Mouse (Mus musculus) liver, adult 2 months (tissue): ENCODE measurements around the gene Itga10. TPM values are rescaled to one million over a fixed set of nuclear protein-coding genes. Genes with fewer than 3 reads are reported as not detected.

Experiments
- DNase-seq: peaks from one replicate; pipeline ENCODE4 v3.0.0-alpha.2; 2011; ENCODE audit warnings: low read depth, low spot score; ENCODE audit errors: extremely low read depth
- H3K27ac ChIP-seq: fragments of 200-500 bp; replicated peaks from 2 replicates; pipeline ENCODE4 v1.5.1; 2012; ENCODE audit warnings: low read depth, mild to moderate bottlenecking, control low read depth, inconsistent platforms, low read length; ENCODE audit not compliant: insufficient read depth
- H3K27me3 ChIP-seq: fragments of 200-500 bp; 2 replicates; pipeline ENCODE4 v1.6.1; 2012; ENCODE audit warnings: mild to moderate bottlenecking, moderate library complexity, low read length, inconsistent platforms; ENCODE audit not compliant: control insufficient read depth, insufficient read depth
- H3K36me3 ChIP-seq: fragments of 200-500 bp; 2 replicates; pipeline ENCODE4 v1.6.1; 2012; ENCODE audit warnings: low read length, inconsistent platforms; ENCODE audit not compliant: control insufficient read depth, insufficient read depth
- H3K4me1 ChIP-seq: fragments of 200-500 bp; 2 replicates; pipeline ENCODE4 v1.6.1; 2011; ENCODE audit warnings: low read length; ENCODE audit not compliant: control insufficient read depth, insufficient read depth
- H3K4me3 ChIP-seq: fragments of 200-500 bp; 2 replicates; pipeline ENCODE4 v1.5.1; 2011; ENCODE audit warnings: low read depth, mild to moderate bottlenecking, control low read depth, low read length, moderate library complexity; ENCODE audit not compliant: insufficient read depth
- H3K79me2 ChIP-seq: fragments of 200-500 bp; 2 replicates; pipeline ENCODE4 v1.6.1; 2012; ENCODE audit warnings: inconsistent platforms, mild to moderate bottlenecking, low read length, moderate library complexity; ENCODE audit not compliant: control insufficient read depth, insufficient read depth
- H3K9ac ChIP-seq: fragments of 200-500 bp; 2 replicates; pipeline ENCODE4 v1.6.1; 2012; ENCODE audit warnings: low read depth, mild to moderate bottlenecking, control low read depth, inconsistent platforms, low read length
- CTCF ChIP-seq: fragments of 200-500 bp; IDR thresholded peaks from 2 replicates; pipeline ENCODE4 v1.5.1; 2011; ENCODE audit warnings: low read depth, low read length, control low read depth
- POLR2A ChIP-seq: fragments of 200-500 bp; IDR thresholded peaks from 2 replicates; pipeline ENCODE4 v1.6.1; 2011; ENCODE audit warnings: low read length, control low read depth; ENCODE audit not compliant: insufficient read depth; ENCODE audit errors: extremely low read depth
- WGBS: fragments of 180-500 bp; shearing (Covaris S2); methylation state at CpG from one replicate; pipeline ENCODE4 v1.1.7; 2018; 5-methylcytosine and 5-hydroxymethylcytosine counted together
- polyA plus RNA-seq: library from polyadenylated mRNA; depleted of rRNA; stranded (reverse); fragments of >200 nt; gene quantifications from 2 replicates; pipeline ENCODE4 v1.2.3, GENCODE M21; 2012
- total RNA-seq: library from RNA; depleted of rRNA; stranded (reverse); fragments of >200 nt; gene quantifications from 2 replicates; pipeline ENCODE4 v1.2.3, GENCODE M21; 2014

Gene Itga10
- total and polyA plus RNA-seq, 2 experiments = 0.18 to 0.57 TPM

- Histone ChIP-seq H3K27me3 (no peaks in the 10 kb centered on the region), H3K9ac (no peak overlapping the region), H3K79me2 (no peaks in the 10 kb centered on the region), H3K4me3 (no peak overlapping the region), H3K27ac (no peak overlapping the region), H3K4me1 (no peaks in the 10 kb centered on the region), H3K36me3 (peaks cover 14% of the 10 kb centered on the region; the same call in 1 of the 2 replicates)
- TF ChIP-seq POLR2A = no peak
- no peak for TF ChIP-seq CTCF
- no peak for DNase-seq
- WGBS = 95% methylated on average over 4 of the region's 4 CpGs
Observed at GRCm38 (mm10) chr3:96623201-96623600, 22.2 kb upstream of the Itga10 start.

- TF ChIP-seq CTCF = no peak
- peak; percentile 74; the same call in 1 of the 2 replicates for TF ChIP-seq POLR2A
- Histone ChIP-seq H3K79me2 (no peaks in the 10 kb centered on the region; the same call in 1 of the 2 replicates), H3K27me3 (no peaks in the 10 kb centered on the region), H3K4me1 (peaks cover 3% of the 10 kb centered on the region), H3K4me3 (peak within 1 kb of the TSS; percentile 79), H3K9ac (peak within 1 kb of the TSS; percentile 85), H3K36me3 (peaks cover 14% of the 10 kb centered on the region; the same call in 1 of the 2 replicates), H3K27ac (peak within 1 kb of the TSS; percentile 89)
- WGBS = under 1% methylated on average over 48 of the region's 48 CpGs
- peak; percentile 95 for DNase-seq
Observed at GRCm38 (mm10) chr3:96629729-96630600, 15.4 kb upstream of the Itga10 start, which contains the start of gene Rbm8a. Rbm8a (plus strand) TSS chr3:96629933.

GRCm38 (mm10) chr3:96632058-96632457, 13.3 kb upstream of the Itga10 start:
- Histone ChIP-seq H3K9ac (no peak overlapping the region), H3K4me3 (no peak overlapping the region), H3K27me3 (no peaks in the 10 kb centered on the region), H3K4me1 (peaks cover 12% of the 10 kb centered on the region), H3K36me3 (peaks cover 14% of the 10 kb centered on the region; the same call in 1 of the 2 replicates), H3K79me2 (peaks cover 4% of the 10 kb centered on the region; the same call in 1 of the 2 replicates), H3K27ac (no peak overlapping the region)
- TF ChIP-seq CTCF (no peak), POLR2A (no peak)
- DNase-seq = no peak

- Histone ChIP-seq H3K36me3 (peaks cover 20% of the 10 kb centered on the region; the same call in 1 of the 2 replicates), H3K4me1 (peaks cover 14% of the 10 kb centered on the region), H3K9ac (no peak overlapping the region), H3K79me2 (peaks cover 4% of the 10 kb centered on the region; the same call in 1 of the 2 replicates), H3K4me3 (no peak overlapping the region), H3K27me3 (no peaks in the 10 kb centered on the region), H3K27ac (no peak overlapping the region)
- no peak for DNase-seq
- 91% methylated on average over 1 of the region's 1 CpGs for WGBS
- TF ChIP-seq POLR2A (no peak), CTCF (no peak)
Observed at GRCm38 (mm10) chr3:96634015-96634414, 11.4 kb upstream of the Itga10 start.

GRCm38 (mm10) chr3:96634928-96635879, 10.2 kb upstream of the Itga10 start, which contains the start of the genes Pex11b and Gm42957:
Pex11b (plus strand) TSS chr3:96635376.
Gm42957 (plus strand) TSS chr3:96635474.
- Histone ChIP-seq H3K4me3 (peak within 1 kb of the TSS; percentile 96), H3K79me2 (peaks cover 4% of the 10 kb centered on the region; the same call in 1 of the 2 replicates), H3K9ac (peak within 1 kb of the TSS; percentile 97), H3K27me3 (no peaks in the 10 kb centered on the region), H3K4me1 (peaks cover 14% of the 10 kb centered on the region), H3K27ac (peak within 1 kb of the TSS; percentile 92), H3K36me3 (peaks cover 20% of the 10 kb centered on the region; the same call in 1 of the 2 replicates)
- peak; percentile 78 for DNase-seq
- TF ChIP-seq POLR2A (peak; percentile 68; the same call in 1 of the 2 replicates), CTCF (peak; percentile 45)
- 3% methylated on average over 60 of the region's 60 CpGs for WGBS
